Mouse (Mus musculus): ENCODE measurements around the gene Mob4. TPM values are rescaled to one million over a fixed set of nuclear protein-coding genes. Genes with fewer than 3 reads are reported as not detected.

Mob4 gene
- total RNA-seq, 2 experiments from 2014 or later: 36.0 to 41.8 TPM

DNA sequence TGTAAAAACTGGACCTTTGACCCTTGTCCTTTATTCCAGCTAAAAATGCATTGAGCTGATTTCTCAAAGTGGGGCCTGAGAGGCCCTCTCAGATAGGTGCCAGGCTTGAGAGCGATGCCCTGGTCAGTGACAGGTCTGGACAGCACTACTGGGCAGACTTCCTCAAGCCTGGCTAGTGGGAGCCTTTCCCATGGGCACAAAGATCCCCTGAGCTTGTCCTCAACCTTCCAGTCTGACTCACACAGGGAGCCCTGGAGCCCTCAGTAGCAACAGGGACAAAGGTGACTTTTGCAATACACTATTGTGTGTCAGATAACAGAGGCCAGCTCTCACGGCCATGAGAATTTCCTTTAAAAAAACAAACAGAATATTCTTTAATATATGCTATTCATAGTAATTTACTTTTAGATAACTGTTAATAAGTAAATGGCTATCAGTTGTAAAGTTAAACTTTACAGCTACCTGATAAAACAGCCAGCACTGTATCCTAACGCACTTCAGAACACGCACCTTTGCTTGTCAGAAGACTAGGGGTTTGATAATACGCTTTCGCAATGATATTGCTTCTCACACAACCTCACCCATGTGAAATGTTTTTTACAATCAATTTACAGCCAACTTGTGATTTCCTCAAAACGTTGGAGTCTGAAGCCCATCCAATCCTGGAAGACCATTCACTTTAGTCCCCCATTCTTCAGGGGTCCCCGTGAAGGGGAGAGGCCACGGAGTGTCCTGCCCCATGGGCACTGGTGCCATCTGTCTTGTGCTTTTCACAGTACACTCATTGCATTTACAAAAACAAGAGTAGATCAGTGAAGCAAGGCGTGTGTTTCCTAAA lies 42.9 kb downstream of the Mob4 start:
- intact Hi-C loops (cut with DNase I): no loop called here

DNA sequence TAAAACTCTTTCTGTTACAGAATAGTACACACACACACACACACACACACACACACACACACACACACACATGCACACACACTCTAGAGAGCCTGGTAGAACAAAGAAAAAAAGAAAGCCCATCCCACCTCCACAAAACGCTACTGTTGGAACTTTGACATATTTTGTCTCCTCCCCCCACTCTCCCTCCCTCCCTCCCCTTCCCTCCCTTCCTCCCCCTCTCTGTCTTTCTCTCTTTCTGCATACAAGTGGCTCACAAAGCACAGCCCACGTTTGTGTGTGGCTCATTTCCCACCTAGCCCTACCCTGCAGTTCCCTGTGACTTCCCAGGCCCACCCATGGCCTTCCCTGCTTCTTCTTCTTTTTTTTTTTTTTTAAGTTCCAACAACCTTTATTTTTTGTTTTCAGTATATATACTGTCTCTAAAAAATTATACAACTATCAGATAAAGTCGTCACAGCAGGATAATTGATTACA lies 43.6 kb downstream of the Mob4 start:
- intact Hi-C loops (cut with DNase I): no loop called here
- no peak for DNase-seq

More for the DNA sequence above, 42.9 kb downstream of the Mob4 start:
- no peak for DNase-seq

DNA sequence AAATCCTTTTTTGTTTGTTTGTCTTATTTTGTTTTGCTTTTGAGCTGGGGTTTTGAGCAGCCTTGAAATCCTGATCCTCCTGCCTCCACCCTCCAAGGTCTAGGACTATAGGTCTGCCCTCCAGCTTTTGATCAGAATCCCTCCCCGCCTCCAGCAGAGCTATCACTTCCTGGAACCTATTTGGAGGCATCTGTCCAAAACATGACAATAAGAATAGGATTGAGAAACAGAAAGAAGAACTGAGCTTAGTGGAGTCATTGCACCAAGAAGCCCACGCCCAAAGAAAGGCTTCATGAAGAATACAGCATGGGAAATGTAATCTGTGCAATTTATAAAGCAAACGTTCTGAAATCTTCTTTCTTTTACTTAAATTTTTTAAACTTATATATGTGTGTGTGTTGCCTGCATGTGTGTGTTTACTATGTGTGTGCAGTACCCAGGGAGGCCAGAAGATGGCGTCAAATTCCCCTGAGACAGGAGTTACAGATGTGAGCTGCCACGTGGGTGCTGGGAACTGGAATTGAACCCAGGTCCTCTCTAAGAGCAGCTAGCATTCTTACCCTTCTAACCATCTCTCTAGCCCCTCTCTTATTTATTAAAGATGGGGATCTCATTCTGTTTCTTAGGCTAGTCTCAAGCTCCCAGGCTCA lies 49.0 kb downstream of the Mob4 start:
- intact Hi-C loops (cut with DNase I): no loop called here
- DNase-seq: no peak

DNA sequence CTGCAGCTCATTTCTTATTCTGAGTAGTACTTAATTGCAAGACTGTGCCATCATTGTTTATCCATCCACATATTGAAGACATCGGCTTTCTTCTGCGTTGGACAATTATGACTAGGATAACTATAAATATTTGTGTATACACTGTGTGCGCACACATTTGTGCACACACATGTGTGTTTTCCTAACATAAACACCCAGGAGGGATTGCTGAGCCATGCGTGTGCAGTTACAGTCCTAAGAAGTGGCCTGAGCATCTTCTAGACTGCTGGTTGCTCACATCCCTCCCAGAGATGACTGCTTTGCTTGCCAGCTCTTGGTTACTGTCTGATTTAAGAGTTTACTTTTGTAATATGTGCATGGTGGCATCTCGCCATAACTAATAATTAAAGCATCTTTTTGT lies 51.4 kb downstream of the Mob4 start:
- DNase-seq: no peak
- intact Hi-C loops (cut with DNase I): no loop called here

DNA sequence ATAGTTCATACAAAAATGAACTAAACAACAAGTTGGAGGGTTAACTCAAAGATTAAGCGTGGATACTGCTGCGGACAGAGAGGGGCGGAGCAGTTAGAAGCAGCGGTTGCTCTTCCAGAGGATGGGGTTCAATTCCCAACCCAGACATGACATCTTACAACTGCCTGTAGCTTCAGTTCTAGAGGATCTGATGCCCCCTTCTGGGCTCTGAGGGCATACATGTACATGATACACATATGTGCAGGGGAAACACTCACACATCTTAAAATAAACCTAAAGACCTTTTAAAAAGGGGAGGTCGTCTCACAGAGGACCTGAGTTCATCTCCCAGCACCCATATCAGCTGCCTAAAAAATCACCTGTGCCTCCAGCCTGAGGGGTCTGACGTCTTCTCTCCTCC lies 54.7 kb downstream of the Mob4 start:
- intact Hi-C loops (cut with DNase I): no loop called here
- DNase-seq: no peak

DNA sequence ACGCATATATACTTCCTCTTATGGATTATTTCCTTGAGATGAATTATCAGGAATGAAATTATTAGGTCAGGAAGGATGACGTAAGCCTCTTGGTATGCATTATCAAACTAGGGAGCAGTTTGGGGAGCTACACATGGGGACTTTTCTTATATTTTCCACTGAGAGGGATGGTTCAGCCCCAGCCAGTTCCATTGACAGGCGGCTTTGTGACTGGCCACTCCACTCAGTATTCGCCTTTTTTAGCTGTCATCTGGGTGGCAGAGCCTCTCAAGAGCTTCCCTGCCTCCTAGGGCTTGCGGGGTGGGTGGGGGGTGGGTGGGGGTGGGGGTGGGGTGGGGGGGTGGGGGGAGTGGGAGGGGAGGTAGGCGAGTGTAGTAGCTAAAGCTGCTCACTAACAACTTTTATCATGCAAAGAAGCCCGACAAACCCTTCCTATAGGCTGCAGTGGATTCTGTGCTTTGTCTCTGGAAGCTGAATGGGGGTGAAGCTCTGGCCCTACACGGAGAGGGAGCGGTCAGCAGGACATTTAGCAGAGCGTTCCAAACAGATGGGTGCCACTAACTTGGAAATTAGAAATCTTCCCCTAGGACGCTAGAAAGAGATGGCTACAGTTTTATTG lies 55.7 kb downstream of the Mob4 start:
- intact Hi-C loops (cut with DNase I): no loop called here
- DNase-seq: no peak

DNA sequence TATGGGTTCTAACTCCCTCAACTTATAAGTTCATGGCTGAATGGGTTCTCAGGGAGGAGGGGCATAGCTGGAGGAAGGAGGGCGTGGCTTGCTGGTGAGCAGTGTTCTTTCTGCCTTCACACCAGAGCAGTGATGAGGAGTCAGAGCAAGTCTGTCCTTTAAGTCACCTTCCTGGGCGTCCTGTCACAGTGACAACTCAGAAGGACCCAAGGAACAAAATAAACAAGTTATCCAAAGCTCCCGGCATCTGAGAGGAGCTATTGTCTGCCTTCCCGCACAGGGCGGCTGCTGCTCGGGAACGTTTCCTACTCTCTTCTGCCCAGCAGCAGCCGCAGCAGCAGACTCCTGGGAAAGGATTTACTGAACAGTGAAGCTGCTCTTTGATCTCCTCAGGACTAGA lies 61.0 kb downstream of the Mob4 start:
- no peak for DNase-seq
- intact Hi-C loops (cut with DNase I): no loop called here

DNA sequence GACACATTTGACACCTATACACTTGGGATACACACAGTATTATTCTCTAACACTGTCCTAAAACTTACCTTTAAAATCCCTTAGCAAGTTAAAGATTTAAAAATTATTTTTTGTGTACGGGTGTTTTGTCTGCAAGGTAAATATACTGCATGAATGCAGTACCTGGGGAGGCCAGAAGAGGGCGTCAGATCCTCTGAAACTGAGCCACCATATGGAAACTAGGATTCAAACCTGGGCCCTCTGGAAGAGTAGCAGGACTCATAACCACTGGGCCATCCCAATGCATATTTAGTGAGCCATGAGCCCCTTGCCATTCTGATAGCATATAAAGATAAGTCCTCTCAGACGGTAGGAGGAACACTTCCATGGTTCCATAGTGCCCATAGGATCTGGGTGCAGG lies 61.8 kb downstream of the Mob4 start:
- no peak for DNase-seq
- intact Hi-C loops (cut with DNase I): no loop called here

DNA sequence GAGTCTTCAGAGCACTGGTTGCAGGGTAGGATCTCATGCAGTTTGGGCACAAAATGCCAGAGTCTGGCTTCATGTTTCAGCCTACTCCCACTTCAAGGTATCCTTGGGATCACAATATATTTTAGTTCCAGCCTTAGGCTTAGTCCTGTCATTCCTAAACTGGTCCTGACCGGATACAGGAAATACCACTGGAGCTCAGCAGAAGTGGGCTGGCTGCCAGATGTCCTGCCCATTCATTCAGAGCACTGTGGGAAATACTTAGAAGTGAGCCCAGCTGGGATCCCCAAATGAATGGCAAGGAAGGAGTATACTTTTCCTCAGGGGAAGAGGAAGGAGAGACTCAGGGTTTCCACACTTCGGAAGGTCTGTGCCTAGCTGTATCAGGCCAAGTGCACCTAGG lies 62.3 kb downstream of the Mob4 start:
- DNase-seq: peak in 1 of 2 experiments; percentile 26
- intact Hi-C loops (cut with DNase I): no loop called here

DNA sequence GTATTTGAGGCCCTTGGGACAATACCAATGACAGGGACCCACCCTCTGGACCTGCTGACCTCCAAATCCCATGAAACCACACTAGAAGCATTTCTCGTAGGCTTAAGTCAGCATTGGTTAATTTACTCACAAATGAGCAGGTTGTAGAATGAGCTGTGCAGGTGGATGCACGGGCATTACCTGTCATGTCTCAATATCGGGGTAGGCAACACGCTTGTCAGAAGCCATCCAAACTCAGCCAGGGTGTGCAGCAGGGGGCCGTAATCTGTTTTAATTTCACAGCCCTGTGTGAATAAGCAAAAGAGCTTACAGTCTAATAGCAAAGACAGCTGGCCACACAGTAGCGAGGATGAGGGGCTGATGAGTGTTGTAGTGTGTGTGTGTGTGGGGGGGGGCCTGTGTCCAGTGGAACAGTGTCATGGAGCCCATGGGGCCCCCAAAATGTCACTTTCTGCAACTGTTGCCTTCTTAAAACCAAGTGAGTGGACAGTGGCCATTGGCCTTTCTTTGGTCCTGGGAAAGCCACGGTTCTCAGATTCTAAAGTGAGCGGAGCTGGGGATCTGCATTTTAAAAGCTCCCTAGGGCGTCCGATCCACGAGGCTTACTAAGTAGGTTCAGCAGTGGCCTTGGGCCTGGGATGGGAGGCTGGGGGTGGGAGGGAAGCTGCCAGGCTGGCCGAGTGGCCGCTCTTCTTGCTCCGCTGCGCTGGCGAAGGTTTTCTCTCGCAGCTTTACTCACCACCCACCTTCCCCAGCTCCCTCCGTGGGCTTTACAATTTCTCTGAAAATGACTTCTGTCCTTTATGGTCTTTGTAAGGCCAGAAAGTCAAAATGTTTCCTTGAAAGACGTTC lies 63.3 kb downstream of the Mob4 start:
- intact Hi-C loops (cut with DNase I): no loop called here
- DNase-seq: no peak

DNA sequence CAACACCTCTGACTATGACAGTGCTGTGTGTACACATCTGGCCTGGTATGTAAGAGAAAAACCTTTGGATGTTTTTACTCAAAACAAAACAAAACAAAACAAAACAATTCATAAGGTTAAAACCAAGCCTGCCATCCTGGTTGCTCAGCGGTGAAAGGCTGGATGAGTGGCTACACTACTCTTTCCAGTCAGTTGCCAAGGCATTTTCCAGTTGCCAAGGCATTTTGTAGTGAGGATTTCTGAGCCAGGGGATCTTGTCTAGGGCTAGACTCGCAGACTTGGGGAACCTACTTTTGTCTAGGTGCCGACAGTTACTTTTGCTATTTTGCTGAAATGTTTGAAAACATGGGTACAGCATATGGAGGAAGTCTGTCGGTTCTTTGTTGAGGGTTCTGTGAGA lies 64.0 kb downstream of the Mob4 start:
- intact Hi-C loops (cut with DNase I): no loop called here
- no peak for DNase-seq

DNA sequence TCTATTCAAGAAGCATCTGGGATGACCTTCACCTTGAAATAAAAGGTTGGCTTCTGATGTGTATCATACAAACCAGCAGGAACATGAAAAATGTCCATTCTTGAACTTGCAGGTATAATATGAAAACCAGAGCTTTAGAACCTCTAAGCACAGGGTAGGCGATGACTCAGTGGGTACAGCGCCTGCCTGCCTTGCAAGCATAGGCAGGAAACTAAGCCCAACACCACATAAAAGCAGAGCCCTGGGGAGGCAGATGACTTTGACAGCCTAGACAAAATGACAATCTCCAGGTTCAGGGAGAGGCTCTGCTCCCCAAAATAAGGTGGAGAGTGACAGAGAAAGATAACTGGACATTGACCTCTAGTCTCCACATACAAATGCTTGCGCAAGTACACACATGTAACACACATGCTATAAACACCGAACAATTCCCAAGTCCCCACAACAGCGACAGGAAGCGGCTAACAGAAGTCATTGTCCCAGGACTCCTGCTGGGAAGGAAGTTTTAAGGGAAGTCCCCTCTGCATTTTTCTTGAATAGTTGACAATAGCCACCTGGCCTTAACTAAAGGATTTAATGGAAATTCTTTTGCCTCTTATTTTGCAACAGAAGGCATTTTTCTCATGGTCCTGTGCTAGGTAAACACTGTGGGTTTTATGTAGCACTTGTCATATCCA lies 65.4 kb downstream of the Mob4 start:
- no peak for DNase-seq
- intact Hi-C loops (cut with DNase I): no loop called here

DNA sequence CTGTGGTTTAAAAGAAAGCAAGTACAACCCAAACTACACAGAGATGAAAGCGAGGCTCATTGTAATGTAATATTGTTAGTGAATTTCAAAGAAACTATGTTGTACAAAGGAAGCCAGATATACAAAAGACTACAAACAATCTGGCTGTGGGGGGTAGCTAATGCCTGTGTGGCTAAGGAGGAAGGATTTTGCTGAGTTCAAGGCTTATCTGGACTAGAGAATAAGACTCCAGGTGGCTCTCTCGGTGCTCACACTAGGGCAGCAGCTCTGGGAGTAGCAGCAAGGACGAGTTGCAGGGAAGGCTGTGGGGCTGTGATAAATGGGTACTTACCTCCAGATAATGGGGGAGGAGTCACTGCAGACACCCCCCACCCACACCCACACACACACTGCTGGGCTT lies 67.7 kb downstream of the Mob4 start:
- intact Hi-C loops (cut with DNase I): no loop called here

DNA sequence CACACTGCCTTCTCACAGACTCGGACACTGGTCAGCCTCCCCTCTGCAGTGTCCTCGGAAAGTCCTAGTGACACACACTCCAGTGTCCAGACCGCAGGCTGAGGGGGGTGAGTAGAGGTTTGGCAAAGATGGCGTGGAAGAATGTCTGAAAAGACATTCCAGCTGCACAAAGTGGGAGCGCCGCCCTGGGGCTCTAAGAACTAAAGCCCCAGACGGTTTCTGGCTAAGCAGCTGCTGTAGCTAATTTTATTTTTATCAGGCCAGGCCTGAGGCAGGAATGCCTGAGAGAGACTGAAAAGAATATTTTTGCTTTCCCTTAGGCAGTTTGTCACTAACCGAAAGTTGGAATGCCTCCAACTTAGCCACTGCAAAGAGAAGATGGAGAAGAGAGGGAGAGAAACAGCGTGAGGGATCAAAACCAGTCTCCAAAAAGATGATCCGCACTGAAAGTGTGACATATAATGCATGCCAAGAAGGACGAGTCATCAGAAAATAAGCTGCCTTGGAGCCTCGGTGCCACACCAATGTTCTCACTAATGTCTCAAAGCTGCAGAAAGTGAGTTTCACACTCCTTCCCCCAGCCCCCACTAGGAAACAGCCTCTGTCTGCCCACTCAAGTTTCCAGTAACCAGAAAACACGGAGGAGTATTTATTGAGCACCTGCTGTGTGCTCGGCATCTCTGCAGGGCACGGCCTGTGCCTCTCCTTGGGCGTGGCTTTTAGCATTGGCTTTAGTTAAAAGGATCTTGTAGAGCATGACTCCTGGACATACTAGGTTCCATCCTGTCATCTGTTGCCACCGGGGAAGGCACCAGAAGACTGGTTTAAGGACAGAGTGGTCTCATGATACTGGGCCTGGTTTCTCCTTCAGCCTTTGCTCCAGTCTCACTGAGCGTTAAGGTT lies 71.1 kb downstream of the Mob4 start:
- peak; percentile 33 to 39 for DNase-seq
- intact Hi-C loops (cut with DNase I): no loop called here

More for the DNA sequence above, 67.7 kb downstream of the Mob4 start:
- DNase-seq: no peak

Other genes with a start within 250 kb of the Mob4 start
- 1 to 10 TPM; 5.1 to 6.2 TPM for gene Ankrd44, start 204.8 kb upstream of the Mob4 start, total RNA-seq (2021)
- gene Sf3b1, start 103.8 kb upstream of the Mob4 start, total RNA-seq (2021): 10 to 100 TPM; 46.0 to 51.8 TPM
- gene Coq10b, start 78.5 kb upstream of the Mob4 start, total RNA-seq (2021): 10 to 100 TPM; 13.9 to 30.6 TPM
- 10 to 100 TPM; 77.6 to 87.8 TPM for gene Hspe1, start 43.1 kb upstream of the Mob4 start, total RNA-seq (2021)
- 100 to 1,000 TPM; 158 to 177 TPM for gene Hspd1, start 43.0 kb upstream of the Mob4 start, total RNA-seq (2021)
- 1 to 10 TPM; 2.9 to 3.7 TPM for gene Rftn2, start 95.6 kb downstream of the Mob4 start, total RNA-seq (2021)
- gene Mars2, start 105.9 kb downstream of the Mob4 start, total RNA-seq (2021): 1 to 10 TPM; 2.4 to 3.1 TPM
- not detected for gene Boll, start 232.2 kb downstream of the Mob4 start, total RNA-seq (2021)